Mouse (Mus musculus) spleen, postnatal 0 days (tissue): ENCODE results near the gene Sdc3. TPM values are rescaled to one million over a fixed set of nuclear protein-coding genes. Genes with fewer than 3 reads are reported as not detected.

ENCODE experiments used
- polyA plus RNA-seq: library from polyadenylated mRNA; unstranded; fragments of >200 nt; fragmentation: Nextera tagmentation; extraction: Ambion mirVana; gene quantifications from 2 replicates; pipeline ENCODE4 v1.2.1, GENCODE M21; 2015

The Sdc3 gene
- 7.9 and 12.5 TPM in 2 replicates for polyA plus RNA-seq

DNA sequence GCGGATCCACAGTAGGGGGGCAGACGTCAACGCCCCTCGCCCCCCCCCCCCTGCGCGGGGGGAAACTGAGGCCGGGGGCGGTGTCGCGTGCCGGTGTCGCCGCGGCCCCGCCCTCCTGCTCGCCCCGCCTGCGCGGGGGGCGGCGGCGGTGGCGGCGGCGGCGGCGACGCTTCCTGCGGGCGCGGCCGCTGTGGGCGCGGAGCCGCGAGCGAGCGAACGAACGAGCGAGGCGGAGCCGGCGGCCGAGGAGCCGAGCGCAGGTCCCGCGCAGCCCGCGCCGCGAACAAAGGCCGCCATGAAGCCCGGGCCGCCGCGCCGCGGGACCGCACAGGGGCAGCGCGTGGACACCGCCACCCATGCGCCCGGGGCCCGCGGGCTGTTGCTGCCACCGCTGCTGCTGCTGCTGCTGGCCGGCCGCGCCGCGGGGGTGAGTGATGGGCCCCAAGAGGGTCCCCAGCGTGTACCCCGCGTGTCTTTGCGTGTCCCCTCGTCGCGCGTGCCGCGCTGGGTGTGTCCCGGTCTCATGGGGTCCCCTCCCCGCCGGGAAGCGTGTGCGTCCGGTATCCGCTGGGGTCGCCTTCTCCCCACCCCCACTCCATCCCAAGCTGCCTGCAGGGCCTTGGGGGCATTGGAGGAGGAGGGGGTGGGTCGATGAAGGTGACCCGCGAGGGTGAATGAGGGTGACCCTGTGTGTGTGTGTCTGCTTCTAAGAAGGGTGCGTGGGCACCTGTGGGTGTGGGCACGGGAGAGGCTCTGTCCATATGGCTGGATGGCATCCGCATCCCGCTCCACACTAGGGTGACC is at the start of gene Sdc3:
Gene Sdc3 (plus strand): TSS at position 162 of the 804 bp plus-strand sequence.

Other genes with a start within 250 kb of the Sdc3 start
- gene Nkain1, start 218.4 kb upstream of the Sdc3 start, polyA plus RNA-seq, result not detected in 2 replicates
- 30.3 and 32.8 TPM in 2 replicates for gene Pum1, start 129.2 kb upstream of the Sdc3 start, polyA plus RNA-seq
- 140 and 202 TPM in 2 replicates for gene Laptm5, start 120.6 kb downstream of the Sdc3 start, polyA plus RNA-seq
- not detected in 2 replicates for gene Matn1, start 151.8 kb downstream of the Sdc3 start, polyA plus RNA-seq